Mouse (Mus musculus) C2C12 (cell line): ENCODE measurements around the gene Spef1. TPM values are rescaled to one million over a fixed set of nuclear protein-coding genes. Genes with fewer than 3 reads are reported as not detected.

Experiments used
- H3K27me3 ChIP-seq: one replicate; pipeline ENCODE4 v1.6.1; 2011; ENCODE audit not compliant: control insufficient read depth, insufficient read depth, insufficient read length
- H3K36me3 ChIP-seq: one replicate; pipeline ENCODE4 v1.6.1; 2011; ENCODE audit not compliant: control insufficient read depth, insufficient read depth
- H3K4me3 ChIP-seq: one replicate; pipeline ENCODE4 v1.5.1; 2011; ENCODE audit warnings: mild to moderate bottlenecking, control low read depth; ENCODE audit not compliant: poor library complexity, insufficient read depth, severe bottlenecking
- H3K79me2 ChIP-seq: one replicate; pipeline ENCODE4 v1.6.1; 2011; ENCODE audit not compliant: control insufficient read depth, insufficient read depth
- H3K79me3 ChIP-seq: one replicate; pipeline ENCODE4 v1.6.1; 2011; ENCODE audit warnings: low read depth, control low read depth
- H3ac ChIP-seq: one replicate; pipeline ENCODE3; 2011; ENCODE audit warnings: low read depth; ENCODE audit not compliant: control insufficient read depth, insufficient read length
- CEBPB ChIP-seq: IDR thresholded peaks from one replicate; pipeline ENCODE4 v1.6.1; 2011; ENCODE audit warnings: low read depth, mild to moderate bottlenecking, control low read depth, moderate library complexity
- CTCF ChIP-seq: IDR thresholded peaks from one replicate; pipeline ENCODE4 v1.5.1; 2011; ENCODE audit not compliant: control insufficient read depth, insufficient read depth, insufficient read length
- FOSL1 ChIP-seq: IDR thresholded peaks from one replicate; pipeline ENCODE4 v1.8.0; 2011; ENCODE audit warnings: mild to moderate bottlenecking, low read length; ENCODE audit not compliant: poor library complexity, insufficient read depth, severe bottlenecking
- MAX ChIP-seq: IDR thresholded peaks from one replicate; pipeline ENCODE4 v1.6.1; 2011; ENCODE audit warnings: mild to moderate bottlenecking, control low read depth
- MYOD1 ChIP-seq: IDR thresholded peaks from one replicate; pipeline ENCODE4 v1.6.1; 2011; ENCODE audit warnings: low read depth; ENCODE audit not compliant: control insufficient read depth, insufficient read length
- MYOG ChIP-seq: IDR thresholded peaks from one replicate; pipeline ENCODE4 v1.6.1; 2011; ENCODE audit not compliant: control insufficient read depth, insufficient read length; ENCODE audit errors: extremely low read depth
- USF1 ChIP-seq: IDR thresholded peaks from one replicate; pipeline ENCODE4 v1.6.1; 2011; ENCODE audit warnings: low read depth, mild to moderate bottlenecking, control low read depth, moderate library complexity
- polyA plus RNA-seq: library from polyadenylated mRNA; unstranded; fragments of >200 nt; fragmentation: generic; extraction: Trizol; gene quantifications from one replicate; pipeline ENCODE4 v1.2.1, GENCODE M21; 2012; ENCODE audit warnings: missing spikeins

Spef1 gene
- polyA plus RNA-seq, 1 experiment: 7.6 TPM

- Histone ChIP-seq H3K79me3 (no peaks in the 10 kb centered on the region), H3K4me3 (no peak overlapping the region), H3K79me2 (no peaks in the 10 kb centered on the region), H3K36me3 (peaks cover 28% of the 10 kb centered on the region), H3K27me3 (no peaks in the 10 kb centered on the region), H3ac (no peak overlapping the region)
- TF ChIP-seq MYOD1 (no peak), CEBPB (peak; percentile 52)
These were observed 16.8 kb upstream of the Spef1 start for GRCm38 (mm10) chr2:131203816-131204409.

- Histone ChIP-seq H3K27me3 (no peaks in the 10 kb centered on the region), H3K36me3 (peaks cover 54% of the 10 kb centered on the region), H3K4me3 (no peak overlapping the region), H3K79me2 (no peaks in the 10 kb centered on the region), H3K79me3 (no peaks in the 10 kb centered on the region), H3ac (no peak overlapping the region)
- TF ChIP-seq CTCF (no peak), MYOD1 (no peak), USF1 (no peak), MYOG (no peak)
These were observed 14.2 kb upstream of the Spef1 start for GRCm38 (mm10) chr2:131201262-131201661.

GRCm38 (mm10) chr2:131200710-131201109 is 13.6 kb upstream of the Spef1 start:
- Histone ChIP-seq H3K27me3 (no peaks in the 10 kb centered on the region), H3K36me3 (peaks cover 58% of the 10 kb centered on the region), H3ac (no peak overlapping the region), H3K79me3 (no peaks in the 10 kb centered on the region), H3K4me3 (no peak overlapping the region), H3K79me2 (no peaks in the 10 kb centered on the region)
- no peak for TF ChIP-seq USF1
- TF ChIP-seq CTCF: no peak
- no peak for TF ChIP-seq MAX
- no peak for TF ChIP-seq CEBPB
- TF ChIP-seq FOSL1: no peak
- no peak for TF ChIP-seq MYOG
- no peak for TF ChIP-seq MYOD1

GRCm38 (mm10) chr2:131196606-131197316 is 9.7 kb upstream of the Spef1 start:
- TF ChIP-seq FOSL1: no peak
- no peak for TF ChIP-seq CTCF
- no peak for TF ChIP-seq MYOG
- no peak for TF ChIP-seq CEBPB
- TF ChIP-seq USF1: no peak
- TF ChIP-seq MAX: no peak
- Histone ChIP-seq H3K79me2 (no peaks in the 10 kb centered on the region), H3K79me3 (no peaks in the 10 kb centered on the region), H3ac (no peak overlapping the region), H3K4me3 (no peak overlapping the region), H3K36me3 (peaks cover 86% of the 10 kb centered on the region), H3K27me3 (no peaks in the 10 kb centered on the region)

- TF ChIP-seq MYOG (no peak), CTCF (no peak), CEBPB (no peak), USF1 (no peak), MAX (no peak), FOSL1 (no peak), MYOD1 (no peak)
- Histone ChIP-seq H3K36me3 (peaks cover 78% of the 10 kb centered on the region), H3K79me3 (peaks cover 25% of the 10 kb centered on the region), H3K79me2 (peaks cover 44% of the 10 kb centered on the region), H3K27me3 (no peaks in the 10 kb centered on the region), H3ac (no peak overlapping the region), H3K4me3 (no peak overlapping the region)
These were observed 3.9 kb upstream of the Spef1 start for GRCm38 (mm10) chr2:131191005-131191390.

- Histone ChIP-seq H3K27me3 (no peaks in the 10 kb centered on the region), H3K79me3 (peaks cover 25% of the 10 kb centered on the region), H3K4me3 (no peak overlapping the region), H3K36me3 (peaks cover 74% of the 10 kb centered on the region), H3ac (no peak overlapping the region), H3K79me2 (peaks cover 44% of the 10 kb centered on the region)
- TF ChIP-seq MAX (no peak), CTCF (no peak), FOSL1 (no peak), CEBPB (no peak), MYOD1 (no peak), MYOG (no peak), USF1 (no peak)
These were observed 3.4 kb upstream of the Spef1 start for GRCm38 (mm10) chr2:131190344-131191004.
